Mouse (Mus musculus) erythroblast, embryonic 14.5 days (primary cell): ENCODE measurements around the gene Itfg2.

Experiments used
- GATA1 ChIP-seq: IDR thresholded peaks from 2 replicates; pipeline ENCODE4 v1.6.1; 2012; ENCODE audit warnings: low read length, inconsistent platforms, mixed read lengths
- TAL1 ChIP-seq: IDR thresholded peaks from 3 replicates; pipeline ENCODE4 v1.6.1; 2012; ENCODE audit warnings: low read length, inconsistent platforms, mixed read lengths

DNA sequence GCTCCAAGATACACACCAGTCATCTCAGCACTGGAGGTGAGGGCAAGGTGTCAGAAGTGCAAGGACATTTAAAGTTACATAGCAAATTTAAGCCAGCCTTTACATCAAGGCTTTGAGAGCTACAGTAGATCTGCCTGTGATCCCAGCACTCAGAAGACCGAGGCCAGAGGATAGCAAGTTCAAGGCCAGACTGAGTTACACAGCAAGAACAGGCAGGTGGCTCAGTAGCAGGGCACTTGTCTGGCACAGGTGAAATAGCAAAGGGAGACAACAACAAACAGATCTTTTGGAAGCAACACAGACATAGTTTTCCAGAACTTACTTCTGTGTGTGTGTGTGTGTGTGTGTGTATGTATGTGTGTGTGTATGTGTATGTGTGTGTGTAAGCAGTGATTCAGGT is 6.7 kb downstream of the Itfg2 start:
- TF ChIP-seq TAL1 (no peak), GATA1 (no peak)
